Mouse (Mus musculus): ENCODE measurements around the gene Zfp423. TPM values are rescaled to one million over a fixed set of nuclear protein-coding genes. Genes with fewer than 3 reads are reported as not detected.

The Zfp423 gene
- total RNA-seq, 1 experiment from 2014 or later: not detected

- ATAC-seq (ENCODE audit: extremely low read depth, insufficient number of reproducible peaks, low FRiP score, poor library complexity, severe bottlenecking): no peak
These were observed 137.2 kb downstream of the Zfp423 start for GRCm38 (mm10) chr8:87822175-87822574.

DNA sequence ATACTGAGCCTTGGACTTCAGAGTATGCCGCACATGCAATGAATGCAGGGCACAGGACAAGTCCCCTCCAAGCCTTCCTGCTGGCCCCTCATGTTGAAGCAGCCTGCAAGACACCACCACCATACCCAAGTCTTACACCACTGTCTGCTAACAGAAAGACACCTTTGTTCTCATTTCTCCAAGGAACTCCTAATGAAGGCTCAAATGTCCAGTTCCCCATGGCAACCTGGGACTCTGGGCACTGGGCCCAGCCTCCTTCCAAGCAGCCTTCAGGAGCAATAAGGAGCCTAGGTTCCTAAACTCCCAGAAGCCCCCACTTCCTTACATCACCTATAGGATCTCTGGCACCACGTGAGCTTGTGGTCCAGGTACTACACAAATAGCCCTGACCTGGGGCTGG lies 137.7 kb downstream of the Zfp423 start:
- no peak for ATAC-seq (ENCODE audit: extremely low read depth, insufficient number of reproducible peaks, low FRiP score, poor library complexity, severe bottlenecking)

GRCm38 (mm10) chr8:87819263-87819662 lies 140.1 kb downstream of the Zfp423 start:
- no peak for ATAC-seq (ENCODE audit: extremely low read depth, insufficient number of reproducible peaks, low FRiP score, poor library complexity, severe bottlenecking)

GRCm38 (mm10) chr8:87818506-87818905 lies 140.9 kb downstream of the Zfp423 start:
- ATAC-seq (ENCODE audit: extremely low read depth, insufficient number of reproducible peaks, low FRiP score, poor library complexity, severe bottlenecking): no peak

DNA sequence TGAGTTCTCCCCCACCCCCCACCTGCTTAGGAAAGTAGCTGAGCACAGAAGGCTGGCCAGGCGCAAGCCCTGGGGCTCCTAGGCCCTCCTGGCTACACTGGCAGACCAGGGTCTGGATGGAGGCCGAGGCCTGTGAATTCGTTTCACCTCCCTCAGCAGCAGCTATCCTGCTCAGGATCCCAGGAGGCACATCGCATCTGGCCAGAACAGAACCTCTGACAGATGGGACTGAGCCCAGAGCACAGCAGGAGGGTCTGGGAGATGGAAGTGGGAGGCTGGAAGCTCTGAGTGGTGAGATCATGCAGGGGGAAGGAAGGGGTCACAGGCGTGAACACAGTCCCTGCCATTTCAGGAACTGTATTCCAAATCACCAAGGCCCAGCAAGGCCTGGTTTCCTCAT lies 143.3 kb downstream of the Zfp423 start:
- no peak for ATAC-seq (ENCODE audit: extremely low read depth, insufficient number of reproducible peaks, low FRiP score, poor library complexity, severe bottlenecking)

DNA sequence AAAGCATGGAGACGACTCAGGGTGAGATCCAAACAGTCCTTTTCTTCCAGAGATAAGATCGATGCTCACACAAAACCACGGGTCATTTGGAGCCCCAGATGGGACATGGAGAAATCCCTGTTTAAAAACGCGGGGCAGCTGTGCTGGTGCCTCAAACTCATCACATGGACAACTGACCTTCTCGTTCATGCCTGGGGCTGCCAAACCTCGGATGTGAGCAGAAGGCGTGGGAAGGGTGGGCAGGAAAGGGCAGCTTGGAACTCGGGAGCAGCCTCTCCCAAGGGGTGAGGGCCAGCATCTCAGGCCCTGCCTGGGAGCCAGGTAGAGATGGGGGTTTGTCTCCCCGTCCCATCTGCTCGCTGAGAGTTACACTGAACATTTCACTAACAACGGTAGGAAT lies 146.7 kb downstream of the Zfp423 start:
- ATAC-seq (ENCODE audit: extremely low read depth, insufficient number of reproducible peaks, low FRiP score, poor library complexity, severe bottlenecking): no peak

DNA sequence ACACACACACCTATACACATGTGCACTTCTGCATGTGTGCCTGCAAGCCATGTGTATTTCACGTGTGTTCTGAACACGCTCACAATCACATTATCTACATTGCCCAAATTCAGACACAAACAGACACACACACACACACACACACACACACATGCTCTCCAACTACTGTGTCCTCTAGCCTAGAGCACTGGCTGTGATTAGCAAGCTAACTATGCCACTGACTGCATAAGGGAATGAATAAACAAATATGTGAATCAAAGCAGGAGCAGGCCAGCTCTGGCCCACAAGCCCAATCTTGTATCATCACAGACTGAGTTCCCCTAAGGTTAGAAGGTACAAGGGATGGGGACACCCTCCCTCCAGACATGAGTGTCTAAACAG lies 147.3 kb downstream of the Zfp423 start:
- no peak for ATAC-seq (ENCODE audit: extremely low read depth, insufficient number of reproducible peaks, low FRiP score, poor library complexity, severe bottlenecking)

GRCm38 (mm10) chr8:87811399-87812068 lies 147.9 kb downstream of the Zfp423 start:
- no peak for ATAC-seq (ENCODE audit: extremely low read depth, insufficient number of reproducible peaks, low FRiP score, poor library complexity, severe bottlenecking)

GRCm38 (mm10) chr8:87810771-87811170 lies 148.6 kb downstream of the Zfp423 start:
- no peak for ATAC-seq (ENCODE audit: extremely low read depth, insufficient number of reproducible peaks, low FRiP score, poor library complexity, severe bottlenecking)

GRCm38 (mm10) chr8:87804327-87804900 lies 155.0 kb downstream of the Zfp423 start:
- ATAC-seq (ENCODE audit: extremely low read depth, insufficient number of reproducible peaks, low FRiP score, poor library complexity, severe bottlenecking): no peak

- ATAC-seq (ENCODE audit: extremely low read depth, insufficient number of reproducible peaks, low FRiP score, poor library complexity, severe bottlenecking): no peak
These were observed 156.0 kb downstream of the Zfp423 start for GRCm38 (mm10) chr8:87803437-87803836.

DNA sequence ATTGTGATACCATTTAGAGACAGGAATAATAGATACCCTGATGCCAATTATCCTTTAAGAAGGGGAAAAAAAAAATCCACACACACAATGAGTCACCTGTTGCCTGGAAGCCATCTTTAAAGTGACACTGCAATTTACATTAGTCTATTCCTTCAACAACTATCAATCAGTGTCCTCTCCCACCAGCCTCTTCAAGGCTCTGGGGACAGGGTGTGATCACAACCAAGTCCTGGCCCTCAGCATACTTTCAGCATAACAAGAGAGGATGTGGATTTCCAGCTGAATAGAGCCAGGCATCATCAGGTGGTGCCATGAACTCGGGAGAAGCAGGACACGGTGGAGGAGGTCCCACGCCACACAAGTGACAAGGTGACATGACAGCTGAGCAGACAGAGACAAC lies 156.8 kb downstream of the Zfp423 start:
- ATAC-seq (ENCODE audit: extremely low read depth, insufficient number of reproducible peaks, low FRiP score, poor library complexity, severe bottlenecking): no peak

GRCm38 (mm10) chr8:87800121-87800520 lies 159.3 kb downstream of the Zfp423 start:
- no peak for ATAC-seq (ENCODE audit: extremely low read depth, insufficient number of reproducible peaks, low FRiP score, poor library complexity, severe bottlenecking)

DNA sequence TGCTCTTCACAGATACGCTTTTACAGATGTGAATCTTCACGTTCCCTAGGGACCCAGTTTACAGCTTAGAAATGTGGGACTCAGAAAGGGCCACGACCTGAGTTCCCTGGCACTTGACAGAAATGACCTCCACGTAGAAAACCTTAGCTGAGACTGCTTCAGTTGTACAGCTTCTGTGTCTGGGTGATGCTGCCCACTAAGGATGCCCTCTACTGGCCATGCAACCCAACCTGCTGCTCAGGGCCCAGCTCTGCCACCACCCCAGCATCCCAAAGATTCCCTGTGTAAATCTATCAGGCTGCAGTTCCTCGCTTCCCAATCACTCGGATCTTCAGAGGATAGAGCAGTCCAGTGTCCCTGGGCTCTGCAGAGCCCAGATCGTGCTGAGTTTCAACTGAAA lies 163.2 kb downstream of the Zfp423 start:
- no peak for ATAC-seq (ENCODE audit: extremely low read depth, insufficient number of reproducible peaks, low FRiP score, poor library complexity, severe bottlenecking)

- no peak for ATAC-seq (ENCODE audit: extremely low read depth, insufficient number of reproducible peaks, low FRiP score, poor library complexity, severe bottlenecking)
These were observed 164.8 kb downstream of the Zfp423 start for GRCm38 (mm10) chr8:87794639-87795038.

DNA sequence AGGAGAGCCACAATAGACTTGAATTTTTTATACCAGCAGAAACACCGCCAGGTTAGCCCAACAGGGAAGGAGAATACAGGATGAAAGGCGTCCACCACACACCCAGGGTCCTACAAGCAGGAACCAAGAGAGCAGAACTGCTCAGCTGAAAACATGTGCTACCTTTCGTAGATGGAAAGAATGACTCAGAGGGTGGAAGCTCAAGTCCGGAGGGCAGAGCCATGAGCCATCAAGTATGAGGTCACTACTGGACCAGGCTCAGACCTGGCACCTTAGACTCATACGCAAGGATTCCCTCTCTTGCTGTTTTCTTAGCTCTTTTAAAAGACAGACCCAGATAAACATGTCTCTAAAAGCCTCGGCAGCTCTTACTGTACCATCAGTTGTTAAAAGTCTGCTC lies 168.3 kb downstream of the Zfp423 start:
- no peak for ATAC-seq (ENCODE audit: extremely low read depth, insufficient number of reproducible peaks, low FRiP score, poor library complexity, severe bottlenecking)

- ATAC-seq (ENCODE audit: extremely low read depth, insufficient number of reproducible peaks, low FRiP score, poor library complexity, severe bottlenecking): no peak
These were observed 174.6 kb downstream of the Zfp423 start for GRCm38 (mm10) chr8:87784641-87785439.

- ATAC-seq (ENCODE audit: extremely low read depth, insufficient number of reproducible peaks, low FRiP score, poor library complexity, severe bottlenecking): no peak
These were observed 175.2 kb downstream of the Zfp423 start for GRCm38 (mm10) chr8:87784227-87784626.

DNA sequence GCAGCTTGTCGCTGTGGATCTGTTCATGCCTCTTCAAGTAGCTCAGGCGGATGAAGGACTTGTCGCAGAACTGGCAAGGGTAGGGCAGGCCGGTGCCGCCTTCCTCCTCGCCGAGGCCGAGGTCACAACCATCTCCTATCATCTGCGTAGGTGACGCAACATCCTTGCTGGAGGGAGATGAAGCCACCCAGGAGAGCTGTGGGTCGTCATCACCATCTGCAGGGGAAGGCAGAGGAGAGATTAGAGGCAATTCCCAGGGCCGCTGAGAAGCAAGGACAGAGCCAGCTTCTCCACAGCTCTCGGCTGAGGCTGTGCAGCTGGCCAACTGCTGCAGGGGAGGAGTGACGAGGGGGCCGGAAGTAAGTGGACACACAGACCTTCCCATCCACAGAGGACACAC lies 176.2 kb downstream of the Zfp423 start:
- no peak for ATAC-seq (ENCODE audit: extremely low read depth, insufficient number of reproducible peaks, low FRiP score, poor library complexity, severe bottlenecking)

DNA sequence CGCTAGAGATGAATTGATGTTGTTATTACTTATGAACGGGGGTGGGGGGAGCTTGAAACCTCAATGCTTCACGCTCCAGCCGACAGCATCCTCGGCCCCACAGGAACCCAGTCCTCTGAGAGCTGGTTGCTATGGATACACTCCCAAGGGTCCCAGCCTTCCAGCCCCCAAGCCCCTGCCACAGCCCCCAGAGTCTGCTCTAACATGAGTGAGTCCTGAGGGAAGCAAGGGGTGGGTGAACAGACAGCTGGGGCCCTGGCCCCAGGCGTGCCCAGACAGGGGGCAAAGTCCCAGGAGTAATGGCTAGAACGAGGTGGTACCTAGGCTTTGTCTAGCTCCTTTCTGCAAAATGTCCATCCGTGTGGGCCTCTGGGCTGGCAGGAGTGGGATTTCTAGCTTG lies 181.8 kb downstream of the Zfp423 start:
- no peak for ATAC-seq (ENCODE audit: extremely low read depth, insufficient number of reproducible peaks, low FRiP score, poor library complexity, severe bottlenecking)

Data from neutrophil, adult 5-6 weeks (primary cell).